Comparison of ENCODE assay signal across 8 mouse cellular contexts in the genomic region with DNA sequence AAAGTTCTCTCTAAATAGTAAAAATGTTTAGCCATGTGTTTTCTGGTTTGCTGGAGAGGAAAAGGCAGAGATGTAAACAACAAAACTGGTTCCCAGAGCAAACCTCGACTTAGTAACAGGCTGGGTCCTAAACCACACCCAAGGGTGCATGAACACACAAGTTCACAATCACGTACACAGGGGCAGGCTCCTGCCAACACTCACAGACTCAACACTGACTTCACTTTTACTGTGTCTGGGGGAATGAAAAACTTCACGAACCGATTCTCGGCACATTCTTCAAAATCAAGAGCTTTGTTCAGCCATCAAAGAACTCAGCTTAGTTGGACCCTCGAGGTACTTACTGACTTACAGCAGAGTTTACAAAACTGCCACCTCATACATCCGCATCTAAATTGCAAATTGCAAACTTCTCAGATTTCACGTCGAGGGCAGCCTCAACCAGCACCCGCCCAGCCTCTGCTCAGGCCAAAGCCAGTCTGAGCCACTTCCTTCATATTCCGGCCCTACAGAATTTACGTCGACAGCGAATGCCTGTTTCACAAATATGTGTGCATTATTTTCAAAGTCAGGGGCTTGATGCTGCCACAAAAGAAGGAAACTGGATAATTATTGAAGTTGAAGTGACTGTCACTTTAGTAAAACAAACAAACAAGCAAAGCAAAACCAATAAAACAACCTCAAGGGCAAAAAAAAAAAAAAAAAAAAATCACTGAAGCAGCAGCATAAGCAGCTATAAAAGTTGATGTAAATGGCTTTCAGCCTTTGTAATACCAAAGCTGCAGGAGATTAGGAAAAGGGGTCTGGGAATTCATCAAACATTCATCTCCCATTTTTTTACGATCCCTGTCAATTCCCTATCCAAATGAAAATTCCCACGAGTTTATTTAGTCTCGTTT. TPM values are rescaled to one million over a fixed set of nuclear protein-coding genes. Genes with fewer than 3 reads are reported as not detected.
A peak's percentile ranks its signal among the peaks of the same experiment; 100 is the strongest.
DNase-seq lines count a peak whose midpoint lies in the region; ATAC-seq and TF ChIP-seq lines count a peak whose summit lies in the region.

No protein-coding gene starts in this region.

- no peaks in the 10 kb centered on the region for H3K27me3 ChIP-seq in heart, embryonic 13.5 days (replicated peaks)
- H3K27me3 ChIP-seq in megakaryocyte, embryonic 14.5 days (replicated peaks): no peaks in the 10 kb centered on the region

- peak overlapping the region; percentile 84 for H3K9ac ChIP-seq in heart, embryonic 13.5 days

- peak; percentile 93 for DNase-seq in heart, adult 11 months
- no peak for DNase-seq in heart, adult 8-10 months (ENCODE audit: low spot score)
- peak; percentile 53 for DNase-seq in brain, embryonic 14.5 days (ENCODE audit: low read depth)
- DNase-seq in kidney, postnatal 10 days: peak; percentile 73
- no peak for DNase-seq in spleen, adult 18-20 months

- no peak for TF ChIP-seq POLR2A in brain, embryonic 14.5 days (IDR thresholded peaks at IDR 0.05; ENCODE audit: borderline replicate concordance, extremely low read depth, insufficient read depth, insufficient read length, poor library complexity, severe bottlenecking)

- ATAC-seq in heart, embryonic 13.5 days (ENCODE audit: extremely low read depth, insufficient number of reproducible peaks, low FRiP score, low TSS enrichment): no peak
- no peak for ATAC-seq in megakaryocyte-erythroid progenitor cell, adult 5-6 weeks (replicated peaks; ENCODE audit: low FRiP score, low TSS enrichment, poor library complexity, severe bottlenecking)

- H3K36me3 ChIP-seq in heart, embryonic 13.5 days: no peaks in the 10 kb centered on the region
- peaks cover 7% of the 10 kb centered on the region for H3K36me3 ChIP-seq in megakaryocyte, embryonic 14.5 days (replicated peaks; ENCODE audit: low read length)

- peak overlapping the region; percentile 68 for H3K4me3 ChIP-seq in heart, embryonic 13.5 days
- H3K4me3 ChIP-seq in megakaryocyte, embryonic 14.5 days (replicated peaks): peak overlapping the region; percentile 99

- no peak for TF ChIP-seq CTCF in brain, embryonic 14.5 days (IDR thresholded peaks at IDR 0.05; ENCODE audit: borderline replicate concordance, extremely low read depth, insufficient read depth, insufficient read length)

- WGBS in heart, embryonic 13.5 days: 7% methylated on average over 17 of the region's 17 CpGs

- H3K4me2 ChIP-seq in heart, embryonic 13.5 days: peak overlapping the region; percentile 70

- peaks cover 18% of the 10 kb centered on the region for H3K4me1 ChIP-seq in heart, embryonic 13.5 days
- peaks cover 51% of the 10 kb centered on the region for H3K4me1 ChIP-seq in megakaryocyte, embryonic 14.5 days

- H3K27ac ChIP-seq in heart, embryonic 13.5 days (replicated peaks): peak overlapping the region; percentile 87

- no peaks in the 10 kb centered on the region for H3K9me3 ChIP-seq in heart, embryonic 13.5 days
- peaks cover 3% of the 10 kb centered on the region; the same call in 1 of the 2 replicates for H3K9me3 ChIP-seq in megakaryocyte, embryonic 14.5 days

RNA-seq across cellular contexts. Expression of gene Ostf1, which starts 1.2 kb away (rescaled TPM):
- total RNA-seq in heart, adult 8-10 months (2022): 10 to 100 TPM; 30.6 to 37.0 (median 33.3) TPM
- polyA plus RNA-seq in brain, embryonic 14.5 days (2012; rRNA removed): 16.8 and 21.0 TPM in 2 replicates
- polyA plus RNA-seq in heart, embryonic 13.5 days (2015; fragmentation: Nextera tagmentation; extraction: Ambion mirVana): 66.5 and 75.0 TPM in 2 replicates
- 422 and 727 TPM in 2 replicates for polyA plus RNA-seq in megakaryocyte, embryonic 14.5 days (2012; ENCODE audit: insufficient read depth, low replicate concordance)
- total RNA-seq in megakaryocyte-erythroid progenitor cell, adult 5-6 weeks (2014; fragmentation: Nextera tagmentation): 38.8 and 45.6 TPM in 2 replicates
- 63.0 and 78.0 TPM in 2 replicates for total RNA-seq in megakaryocyte-erythroid progenitor cell, adult 5-6 weeks (2017)

RNA-seq across cellular contexts. Expression of gene Nmrk1, which starts 1.3 kb away (rescaled TPM):
- 1 to 10 TPM; 2.7 to 4.6 (median 3.7) TPM for total RNA-seq in heart, adult 8-10 months (2022)
- 4.6 TPM in 2 replicates for polyA plus RNA-seq in brain, embryonic 14.5 days (2012; rRNA removed)
- polyA plus RNA-seq in heart, embryonic 13.5 days (2015; fragmentation: Nextera tagmentation; extraction: Ambion mirVana): 6.3 and 7.7 TPM in 2 replicates
- polyA plus RNA-seq in megakaryocyte, embryonic 14.5 days (2012; ENCODE audit: insufficient read depth, low replicate concordance): 0.96 and 1.5 TPM in 2 replicates
- total RNA-seq in megakaryocyte-erythroid progenitor cell, adult 5-6 weeks (2014; fragmentation: Nextera tagmentation): 7.0 and 9.5 TPM in 2 replicates
- 8.3 and 11.0 TPM in 2 replicates for total RNA-seq in megakaryocyte-erythroid progenitor cell, adult 5-6 weeks (2017)

RNA-seq across cellular contexts. Expression of gene Carnmt1, which starts 40.1 kb away (rescaled TPM):
- 10 to 100 TPM; 32.4 to 40.6 (median 35.7) TPM for total RNA-seq in heart, adult 8-10 months (2022)
- 10.0 and 10.1 TPM in 2 replicates for polyA plus RNA-seq in brain, embryonic 14.5 days (2012; rRNA removed)
- 21.0 and 22.2 TPM in 2 replicates for polyA plus RNA-seq in heart, embryonic 13.5 days (2015; fragmentation: Nextera tagmentation; extraction: Ambion mirVana)
- 8.3 and 8.8 TPM in 2 replicates for polyA plus RNA-seq in megakaryocyte, embryonic 14.5 days (2012; ENCODE audit: insufficient read depth, low replicate concordance)
- 39.9 and 65.9 TPM in 2 replicates for total RNA-seq in megakaryocyte-erythroid progenitor cell, adult 5-6 weeks (2014; fragmentation: Nextera tagmentation)
- total RNA-seq in megakaryocyte-erythroid progenitor cell, adult 5-6 weeks (2017): 57.4 and 65.4 TPM in 2 replicates

Comparison
In these comparisons a context has a peak if more than half of its experiments do, and no peak if none do; other contexts are left out.
1. DNase-seq: peak in heart, adult 11 months (single experiment), brain, embryonic 14.5 days (single experiment) and kidney, postnatal 10 days (single experiment); none in heart, adult 8-10 months (single experiment) and spleen, adult 18-20 months (0 of 2).